Mouse (Mus musculus) common myeloid progenitor, adult 5-6 weeks (primary cell): ENCODE measurements around the gene Ugt1a8. TPM values are rescaled to one million over a fixed set of nuclear protein-coding genes. Genes with fewer than 3 reads are reported as not detected.
"Not testable (repeated sequence)": the region's sequence is repeated elsewhere in the genome, so short reads cannot be mapped to it uniquely, and the experiment has no call there.

Experiments used
- ATAC-seq: replicated peaks from 2 replicates; pipeline ENCODE4 v1.8.0; 2016; ENCODE audit warnings: low read depth, mild to moderate bottlenecking, moderate TSS enrichment, inconsistent platforms; ENCODE audit not compliant: poor library complexity, severe bottlenecking
- total RNA-seq: library from RNA; stranded (forward); fragments of 200-1000, 187-1606 nt; gene quantifications from 2 replicates; pipeline ENCODE4 v1.2.3, GENCODE M21; 2017

The Ugt1a8 gene
- total RNA-seq, 1 experiment from 2014 or later: not detected

DNA sequence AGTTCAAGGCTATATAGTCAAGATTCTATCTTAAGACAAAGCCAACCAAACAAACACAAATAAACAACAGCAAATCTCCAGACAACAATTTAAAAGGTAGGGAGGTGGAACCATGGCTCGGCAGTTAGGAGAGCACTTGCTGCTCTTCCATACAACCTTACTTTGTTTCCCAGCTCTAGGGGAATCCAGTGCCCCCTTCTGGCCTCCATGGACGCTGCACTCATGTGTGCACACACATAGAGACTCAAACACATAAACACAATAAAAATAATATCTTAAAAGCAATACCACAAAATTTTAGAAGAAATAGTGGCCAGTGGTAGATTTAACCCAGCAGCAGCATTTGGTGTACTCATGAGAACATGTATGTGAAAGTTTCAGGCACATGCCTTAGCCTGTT lies 129.5 kb downstream of the Ugt1a8 start:
- no peak for ATAC-seq

DNA sequence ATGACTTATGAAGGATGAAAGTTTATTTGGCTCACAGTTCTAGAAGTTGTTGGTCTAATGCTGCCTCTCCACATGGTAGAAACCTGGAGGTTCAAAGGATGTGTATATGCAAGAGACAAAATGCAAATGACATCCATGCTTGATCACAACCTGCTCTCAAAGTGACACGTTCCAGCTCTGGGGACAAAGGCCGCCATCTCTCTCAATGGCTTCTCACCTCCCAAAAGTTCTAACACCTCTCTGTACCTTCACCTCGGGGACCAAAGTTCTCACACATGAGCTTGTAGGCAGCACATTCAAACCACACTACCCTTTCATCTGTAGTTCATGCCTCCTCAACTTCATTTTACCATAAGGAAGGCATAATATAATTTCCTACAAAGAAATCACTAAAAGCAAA lies 130.0 kb downstream of the Ugt1a8 start:
- no peak for ATAC-seq

DNA sequence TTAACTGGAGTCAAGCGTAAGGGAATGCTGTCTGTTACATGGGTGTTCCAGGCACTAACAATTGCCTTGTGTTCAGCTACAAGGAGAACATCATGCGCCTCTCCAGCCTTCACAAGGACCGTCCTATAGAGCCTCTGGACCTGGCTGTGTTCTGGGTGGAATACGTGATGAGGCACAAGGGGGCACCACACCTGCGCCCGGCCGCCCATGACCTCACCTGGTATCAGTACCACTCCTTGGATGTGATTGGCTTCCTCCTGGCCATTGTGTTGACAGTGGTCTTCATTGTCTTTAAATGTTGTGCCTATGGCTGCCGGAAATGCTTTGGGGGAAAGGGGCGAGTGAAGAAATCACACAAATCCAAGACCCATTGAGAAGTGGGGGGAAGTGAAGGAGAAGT lies 130.4 kb downstream of the Ugt1a8 start:
- ATAC-seq: no peak

DNA sequence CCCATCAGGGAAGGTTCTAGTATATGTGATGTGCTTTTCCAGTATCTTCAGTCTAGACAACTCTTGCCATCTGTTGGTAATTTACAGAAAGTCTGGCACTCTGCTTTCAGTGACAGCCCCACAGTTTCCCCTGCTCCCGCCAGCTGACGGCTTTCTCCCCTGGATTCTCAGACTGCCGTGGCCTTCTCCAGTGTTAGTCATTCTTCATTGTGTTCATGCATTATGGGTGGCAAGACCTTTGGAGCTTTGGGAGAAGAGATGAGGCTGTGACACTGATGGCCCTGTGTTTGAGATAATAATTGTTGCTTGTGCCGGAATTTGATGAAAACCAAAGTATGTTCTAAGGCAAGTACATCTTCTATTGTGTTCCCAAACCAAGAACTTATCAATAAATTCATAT lies 131.0 kb downstream of the Ugt1a8 start:
- no peak for ATAC-seq

DNA sequence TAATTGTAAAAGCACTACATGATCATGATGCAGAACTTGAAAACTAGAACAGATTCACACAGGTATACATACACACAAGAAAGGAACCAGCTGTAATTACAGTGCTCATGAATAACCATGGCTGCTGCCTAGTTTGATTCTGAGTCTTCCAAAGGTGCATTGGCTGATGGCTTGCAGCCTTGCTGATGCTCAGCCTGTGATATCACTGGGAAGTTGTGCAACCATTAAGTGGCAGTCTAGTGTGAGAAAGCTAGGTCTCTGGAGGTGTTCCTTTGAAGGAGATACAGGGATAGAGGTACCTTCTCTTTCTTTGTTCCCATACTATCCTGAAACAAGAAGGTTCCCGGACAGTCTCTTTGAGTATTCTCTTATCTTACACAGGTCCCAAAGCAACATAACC lies 131.4 kb downstream of the Ugt1a8 start:
- no peak for ATAC-seq

DNA sequence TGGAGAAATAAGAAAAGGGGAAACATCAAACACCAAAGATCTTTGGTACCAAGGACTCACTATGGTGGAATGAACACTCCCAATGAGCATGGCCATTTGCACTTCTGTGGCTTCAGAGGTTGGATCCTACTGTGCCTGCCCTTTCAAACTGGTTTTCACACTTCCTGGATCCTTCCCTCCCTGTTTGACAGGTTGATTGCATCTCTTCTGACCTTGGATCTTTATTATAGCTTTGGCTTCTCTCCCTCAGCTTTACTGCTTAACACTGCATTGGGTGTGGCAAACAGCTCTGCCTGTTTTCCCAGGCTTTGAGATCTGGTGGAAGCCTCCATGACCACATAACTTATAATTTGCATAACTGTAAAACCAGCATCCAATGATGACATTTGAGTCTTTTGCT lies 132.7 kb downstream of the Ugt1a8 start:
- no peak for ATAC-seq

DNA sequence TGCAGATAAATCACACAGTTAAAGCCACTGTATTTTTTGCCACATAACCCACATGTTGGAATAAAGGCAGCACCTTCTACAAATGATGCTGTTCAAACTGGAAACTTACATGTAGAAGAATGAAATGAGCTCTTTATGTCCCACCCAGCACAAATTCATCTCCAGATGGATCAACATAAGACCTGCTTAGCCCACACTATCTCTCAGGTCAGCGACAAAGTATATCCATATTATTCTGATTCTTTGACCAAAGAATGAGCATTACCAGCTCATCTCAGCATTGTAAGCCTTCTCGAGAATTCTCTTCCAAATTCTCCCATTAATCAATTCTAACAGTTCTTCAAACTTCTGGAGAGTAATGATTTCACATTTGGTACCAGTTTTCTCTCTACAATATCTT lies 134.6 kb downstream of the Ugt1a8 start:
- no peak for ATAC-seq

DNA sequence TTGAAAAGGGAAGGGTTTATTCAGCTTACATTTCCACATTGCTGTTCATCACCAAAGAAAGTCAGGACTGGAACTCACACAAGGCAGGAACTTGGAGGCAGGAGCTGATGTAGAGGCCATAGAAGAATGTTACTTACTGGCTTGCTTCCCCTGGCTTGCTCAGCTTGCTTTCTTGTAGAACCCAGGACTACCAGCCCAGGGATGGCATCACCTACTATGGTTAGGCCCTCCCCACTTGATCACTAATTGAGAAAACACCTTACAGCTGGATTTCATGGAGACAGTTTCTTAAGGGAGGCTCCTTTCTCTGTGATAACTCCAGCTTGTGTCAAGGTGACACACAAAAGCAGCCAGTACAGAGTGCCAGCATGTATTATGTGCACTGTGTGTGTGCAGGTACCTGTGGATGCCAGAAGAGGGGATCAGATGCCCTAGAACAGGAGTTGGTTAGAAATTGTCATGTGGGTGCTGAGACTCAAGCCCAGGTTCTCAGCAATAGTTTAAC lies 135.4 kb downstream of the Ugt1a8 start:
- not testable (repeated sequence) for ATAC-seq

DNA sequence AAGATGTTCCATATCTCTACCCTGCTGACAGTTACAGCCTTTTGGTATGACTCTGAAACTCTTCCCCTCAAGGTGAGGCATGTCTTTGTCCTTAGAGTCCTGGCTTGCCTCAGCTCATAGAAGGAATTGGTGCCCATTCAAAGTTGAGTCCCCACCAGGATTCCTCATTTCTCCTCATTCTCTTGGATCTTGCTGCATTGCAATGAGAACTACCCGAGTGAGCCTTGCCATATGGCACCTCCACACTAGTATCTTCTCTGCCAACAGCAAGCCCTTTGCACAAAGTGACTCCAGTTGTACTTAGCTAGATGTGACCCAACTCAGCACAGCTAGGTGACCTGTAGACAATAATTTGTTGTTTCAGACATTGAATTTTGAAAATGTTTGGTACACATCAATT lies 136.0 kb downstream of the Ugt1a8 start:
- ATAC-seq: no peak

DNA sequence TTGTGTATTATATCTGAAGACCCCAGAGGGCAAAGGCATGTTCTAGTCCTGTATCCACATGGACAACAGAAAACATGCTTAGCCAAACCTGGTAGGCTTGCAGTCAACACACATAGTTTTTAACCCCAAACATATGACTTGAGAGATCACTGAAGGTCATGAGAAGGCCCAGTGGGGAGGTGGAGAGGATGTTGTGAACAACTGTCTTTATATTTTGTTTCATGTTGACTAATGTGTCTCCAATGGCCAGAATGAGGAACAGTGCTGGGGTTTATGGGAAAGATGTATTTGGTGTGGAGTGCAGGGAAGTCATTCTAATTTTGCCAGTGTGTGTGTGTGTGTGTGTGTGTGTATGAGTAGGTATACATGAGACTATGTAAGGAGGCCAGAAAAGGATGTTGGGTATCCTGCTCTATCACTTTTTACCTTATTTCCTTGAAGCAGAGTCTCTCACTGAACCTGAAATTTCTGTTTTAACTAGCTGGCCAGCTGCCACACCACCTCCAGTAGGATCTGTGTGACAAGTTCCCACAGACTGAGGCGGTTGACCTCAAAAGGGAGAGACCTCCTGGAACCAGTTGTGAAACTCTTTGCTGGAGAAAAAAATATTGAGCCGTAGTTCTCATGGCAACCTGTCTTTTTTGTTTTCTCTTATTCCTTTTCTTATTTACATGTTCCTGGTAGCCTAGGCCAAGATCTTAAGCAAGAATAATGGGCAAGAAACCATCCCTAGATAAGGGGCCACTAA lies 136.6 kb downstream of the Ugt1a8 start:
- ATAC-seq: no peak

DNA sequence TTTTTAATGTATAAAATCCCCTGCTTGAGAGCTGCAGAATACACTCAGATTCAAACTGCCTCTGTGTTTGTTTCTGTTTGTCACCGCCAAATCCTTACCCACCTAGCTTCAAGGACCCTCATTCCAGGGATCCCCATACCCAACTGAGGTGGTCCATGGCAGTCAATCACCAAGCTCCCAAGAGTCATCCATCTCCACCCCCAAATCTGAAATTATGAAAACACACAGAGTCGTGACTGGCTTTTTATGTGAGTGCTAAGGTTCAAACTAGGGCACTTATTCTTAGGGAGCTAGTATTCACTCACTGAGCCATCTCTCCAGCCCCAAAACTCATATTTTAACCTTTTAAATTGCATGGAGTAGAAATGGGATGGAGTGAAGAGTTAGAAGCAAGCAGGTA lies 137.7 kb downstream of the Ugt1a8 start:
- not testable (repeated sequence) for ATAC-seq

DNA sequence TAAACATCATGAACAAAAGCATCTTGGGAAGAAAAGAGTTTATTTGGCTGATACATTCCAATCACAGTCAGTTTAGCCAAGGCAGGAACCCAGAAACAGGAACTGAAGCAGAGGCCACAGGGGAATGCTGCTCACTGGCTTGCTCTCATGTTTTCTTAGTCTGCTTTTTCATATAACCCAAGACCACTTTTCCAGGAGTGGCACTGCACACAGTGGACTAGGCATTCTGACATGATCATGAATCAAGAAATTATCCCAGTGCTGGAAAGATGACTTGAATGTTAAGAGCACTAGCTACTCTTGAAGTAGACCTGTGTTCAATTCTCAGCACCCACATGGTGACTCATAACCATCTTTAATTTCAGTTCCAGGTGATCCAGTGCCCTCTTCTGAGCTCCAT lies 138.1 kb downstream of the Ugt1a8 start:
- no peak for ATAC-seq

DNA sequence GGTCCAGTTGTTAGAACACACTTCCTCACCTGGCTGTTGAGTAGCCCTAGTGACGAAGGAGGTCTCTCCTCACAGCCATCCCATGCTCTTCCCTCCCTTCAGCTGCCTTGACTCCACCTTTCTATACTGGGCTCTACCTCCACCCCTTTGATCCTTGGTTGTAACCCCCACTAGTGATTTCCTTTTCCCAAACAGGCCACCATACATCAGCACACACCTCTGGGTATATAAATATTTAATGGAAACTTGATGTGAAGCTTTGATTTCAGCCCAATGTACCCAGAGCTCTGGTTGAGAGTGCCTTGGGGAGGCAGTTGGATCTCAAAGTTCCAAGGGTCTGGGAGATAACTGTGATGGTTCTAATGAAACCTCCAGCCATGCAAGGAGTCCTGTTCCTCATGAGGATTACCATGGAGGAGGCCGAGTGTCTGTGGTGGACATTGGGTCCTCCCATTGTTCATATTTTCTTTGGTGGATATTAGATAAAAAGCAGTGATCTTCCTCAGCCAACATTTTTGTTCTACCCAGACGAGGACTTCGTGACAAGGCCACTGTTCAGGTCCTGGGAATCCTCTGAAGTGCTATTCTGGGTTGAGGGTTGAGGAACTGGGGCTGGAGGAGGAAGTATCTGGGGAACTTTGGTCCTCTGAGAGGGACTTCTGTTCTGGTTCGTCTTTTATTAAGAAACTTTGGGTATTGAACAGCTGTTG lies 139.2 kb downstream of the Ugt1a8 start, which contains the start of gene Mroh2a:
Gene Mroh2a, plus strand, starts transcription at position 317 of the 710 bp plus-strand sequence.
- peak; percentile 57 for ATAC-seq

DNA sequence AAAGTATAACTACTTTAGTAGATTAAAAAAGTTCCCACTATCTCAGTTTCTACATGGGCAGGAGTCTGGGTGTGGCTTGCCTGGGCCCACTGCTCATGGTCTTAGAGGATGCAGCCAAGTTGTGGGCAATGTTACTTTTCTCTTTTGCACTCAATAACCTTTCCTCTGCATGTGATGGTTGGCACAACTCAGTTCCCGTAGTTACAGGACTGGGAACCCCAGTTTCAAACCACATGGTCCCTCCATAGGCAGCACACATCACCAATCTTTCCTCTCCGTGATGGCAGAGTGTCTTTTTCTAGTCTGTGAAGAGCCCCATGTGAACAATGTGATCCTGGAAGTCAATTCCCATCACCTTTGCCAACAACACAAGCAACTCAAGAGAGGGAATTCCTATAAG lies 139.9 kb downstream of the Ugt1a8 start:
- no peak; the same call in 1 of the 2 replicates for ATAC-seq

DNA sequence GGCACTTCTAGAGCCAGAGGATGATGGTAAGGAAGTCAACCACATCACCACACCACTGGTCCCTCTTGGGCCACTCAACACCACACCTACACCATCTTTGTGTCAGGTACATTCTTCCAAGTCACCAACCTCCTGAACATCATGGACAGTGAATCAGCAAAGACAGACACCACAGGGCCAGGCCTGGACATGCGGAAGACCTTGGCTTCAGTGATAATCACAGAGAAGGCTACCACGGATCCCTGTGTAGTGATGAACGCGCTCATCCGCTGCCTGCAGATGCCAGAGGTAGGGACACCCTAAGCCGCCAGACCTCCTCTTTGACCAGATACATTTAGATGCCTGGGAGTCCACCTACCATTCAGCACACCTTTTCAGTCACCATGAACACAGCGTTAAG lies 140.5 kb downstream of the Ugt1a8 start:
- no peak for ATAC-seq

DNA sequence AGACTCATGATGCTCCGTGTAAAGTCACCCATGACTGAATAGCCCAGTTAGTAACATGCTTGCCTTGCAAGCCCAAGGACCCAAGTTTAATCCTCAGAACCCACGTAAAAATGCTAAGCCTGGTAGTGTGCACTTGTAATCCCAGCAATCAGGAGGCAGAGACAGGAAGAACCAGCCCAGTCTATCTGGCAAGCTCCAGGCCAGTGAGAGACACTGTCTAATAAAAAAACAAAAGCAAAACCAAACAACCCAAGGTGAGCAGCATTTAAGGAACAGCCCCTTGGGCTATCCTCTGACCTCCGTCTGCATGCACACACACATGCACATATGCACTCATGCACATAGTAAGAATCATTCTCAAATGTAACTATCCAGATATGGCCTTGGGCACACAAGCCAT lies 142.0 kb downstream of the Ugt1a8 start:
- ATAC-seq: no peak

DNA sequence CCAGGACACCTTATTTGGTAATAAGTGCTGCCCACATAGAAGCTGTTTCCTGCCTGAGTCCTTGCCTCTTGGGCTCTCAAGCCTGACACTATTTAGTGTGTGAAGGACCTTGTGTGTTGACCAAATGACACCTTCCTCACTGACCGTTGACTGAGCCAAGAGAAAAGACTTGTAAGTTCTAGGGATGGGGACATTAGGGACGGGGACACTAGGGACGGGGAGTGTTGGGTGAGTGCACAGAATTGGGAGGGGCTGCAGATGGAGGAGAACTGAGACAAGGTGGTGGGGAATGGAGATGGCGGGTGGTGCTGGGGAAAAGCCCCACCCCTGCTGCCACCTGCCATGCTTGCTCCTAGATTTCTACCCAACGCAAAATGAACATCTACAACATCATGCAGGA lies 142.4 kb downstream of the Ugt1a8 start:
- ATAC-seq: no peak

DNA sequence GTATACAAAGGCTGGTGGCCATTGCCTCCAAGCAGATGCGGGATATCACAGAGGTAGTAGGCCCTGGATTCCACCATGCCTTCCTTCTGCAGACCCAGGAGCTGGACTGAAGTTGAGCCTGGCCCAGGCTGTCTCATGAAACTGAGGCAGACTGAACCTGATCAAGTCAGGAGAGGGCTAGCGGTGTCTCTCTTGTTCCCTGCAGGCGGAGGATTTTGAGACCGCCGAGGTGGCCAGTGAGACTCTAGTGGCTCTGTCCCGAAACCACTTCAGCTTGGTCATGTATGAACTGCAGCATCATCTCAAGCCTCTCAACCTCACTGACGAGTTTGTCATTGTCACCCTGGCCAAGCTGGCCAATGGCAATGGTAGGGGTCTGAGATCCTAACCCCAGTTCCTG lies 142.8 kb downstream of the Ugt1a8 start:
- ATAC-seq: no peak

DNA sequence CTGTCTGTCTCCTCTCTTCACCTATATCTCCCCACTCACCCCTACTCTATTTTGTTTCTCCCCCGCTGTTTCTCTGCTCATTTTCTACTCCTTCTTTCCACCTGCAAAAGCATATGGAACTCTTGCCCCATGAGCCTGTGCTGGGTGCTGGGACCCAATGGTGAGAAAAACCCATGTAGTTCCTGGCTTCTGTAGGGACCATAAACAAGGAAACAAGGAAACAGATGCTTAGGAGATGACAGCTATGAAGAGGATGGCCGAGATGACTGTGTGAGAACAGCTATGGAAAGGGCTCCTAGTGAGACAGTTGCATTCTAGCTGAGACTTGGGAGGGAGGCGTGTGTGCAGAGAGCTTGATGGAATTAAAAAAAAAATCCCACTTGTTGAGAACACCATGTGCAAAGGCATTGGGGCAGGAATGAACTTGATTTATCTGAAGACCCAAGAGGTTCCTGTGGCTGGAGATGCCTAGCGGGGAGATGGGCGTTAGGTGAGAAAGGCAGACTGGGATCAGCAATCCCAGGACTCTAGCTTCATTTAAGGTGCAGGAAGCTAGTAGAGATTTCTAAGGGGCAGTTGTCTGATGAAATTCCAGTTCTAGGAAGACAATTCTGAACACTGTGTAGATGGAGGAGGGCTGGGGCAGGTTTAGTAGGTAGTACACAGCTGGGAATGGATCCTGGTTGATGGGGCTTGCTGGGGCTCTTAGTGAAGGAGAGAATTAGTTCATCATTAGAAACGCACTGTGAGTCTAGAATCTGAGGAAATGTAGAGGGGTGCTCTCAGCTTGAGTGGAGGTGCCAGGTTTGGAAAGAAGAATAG lies 143.6 kb downstream of the Ugt1a8 start:
- no peak for ATAC-seq

DNA sequence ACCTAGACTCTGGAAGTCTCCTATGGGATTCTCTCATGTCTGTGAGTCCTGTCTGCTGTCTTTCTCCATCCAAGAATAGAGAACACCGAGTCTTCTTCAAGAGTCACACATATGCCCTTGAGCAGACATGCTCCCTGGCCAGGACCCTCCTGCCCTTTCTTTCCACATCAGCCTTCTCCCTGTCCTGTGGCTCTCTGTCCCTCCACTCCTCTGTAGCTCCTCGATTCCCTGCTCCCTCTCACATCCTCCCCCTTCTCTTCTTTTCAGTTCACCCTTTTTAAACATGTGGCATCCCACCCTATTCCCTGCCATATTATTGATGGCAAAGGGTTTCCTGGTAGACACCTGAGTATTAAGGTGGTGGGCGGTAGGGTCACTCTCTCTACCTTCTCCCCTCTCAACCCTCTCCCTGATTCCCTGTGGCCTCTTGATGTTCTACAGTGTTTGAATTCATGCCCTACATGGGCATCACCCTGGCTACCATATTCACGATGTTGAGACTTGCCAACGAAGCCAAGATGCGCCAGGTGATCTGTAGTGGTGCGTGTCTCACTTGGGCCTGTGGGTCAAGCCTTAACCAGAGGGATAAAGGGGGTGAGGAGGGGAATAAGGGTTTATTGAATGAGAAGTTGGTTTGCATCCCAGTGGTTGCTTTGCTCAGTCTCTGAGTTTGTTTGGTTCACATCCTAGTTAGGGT lies 144.3 kb downstream of the Ugt1a8 start:
- ATAC-seq: no peak
